Mouse (Mus musculus): ENCODE data around the gene C87436.

DNA sequence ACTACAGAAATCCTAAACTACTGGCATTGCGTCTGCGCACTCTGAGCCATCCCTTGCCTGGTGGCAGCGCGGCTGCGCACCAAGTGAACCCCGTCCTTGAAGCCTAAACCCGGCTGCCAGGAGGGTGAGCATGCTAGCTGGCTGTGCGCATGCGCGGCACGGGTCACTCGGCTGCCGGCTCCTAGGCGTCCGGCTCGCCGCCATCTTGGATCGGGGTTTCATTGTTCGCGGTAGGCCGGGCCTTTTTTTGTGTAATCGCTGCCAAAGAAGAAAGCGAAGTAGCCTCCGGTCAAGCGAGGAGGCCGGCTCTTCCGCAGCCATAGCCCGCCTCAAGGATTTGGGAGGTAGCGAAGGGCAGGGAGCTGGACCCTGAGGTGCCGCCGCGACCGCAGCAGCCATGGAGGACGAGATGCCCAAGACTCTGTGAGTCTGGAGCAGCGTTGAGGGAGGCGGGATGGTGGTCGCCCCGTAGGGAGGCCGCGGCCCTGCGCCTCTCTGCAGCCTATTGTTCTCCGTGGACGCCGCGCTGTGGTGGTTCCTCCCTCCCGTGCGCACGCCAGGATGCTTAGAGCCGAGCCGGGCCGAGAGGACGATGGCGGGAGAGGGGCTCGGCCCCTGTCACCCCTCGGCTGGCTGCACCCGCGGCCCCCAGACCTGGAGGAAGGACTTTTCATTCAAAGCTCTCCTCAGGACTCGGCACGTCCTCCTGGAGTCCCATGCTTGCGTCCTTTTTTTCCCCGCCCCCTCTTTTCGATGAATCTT, 33.9 kb upstream of the C87436 start, which contains the start of gene Tia1:
- TF ChIP-seq POLR2A (IDR thresholded peaks at IDR 0.05; ENCODE audit: control insufficient read depth, extremely low read depth, insufficient read depth, low read length, poor library complexity) (peak; percentile 76), CTCF (IDR thresholded peaks at IDR 0.05; ENCODE audit: borderline replicate concordance, control insufficient read depth, extremely low read depth, insufficient read depth, low read length, poor library complexity) (0 out of 2 replicates have a peak, but pooled peaks have one; percentile 41)

Measured in thymus, adult 2 months (tissue).